Mouse (Mus musculus) heart, postnatal 0 days (tissue): ENCODE measurements around the gene Usp2. TPM values are rescaled to one million over a fixed set of nuclear protein-coding genes. Genes with fewer than 3 reads are reported as not detected.

ENCODE experiments used
- ATAC-seq: fragments of 200-750 bp; cut with Nextera tagmentation; 2 replicates; pipeline ENCODE4 v1.8.0; 2017; ENCODE audit warnings: low read depth, moderate number of reproducible peaks, moderate library complexity; ENCODE audit not compliant: insufficient read depth
- DNase-seq: peaks from one replicate; pipeline ENCODE4 v3.0.0-alpha.2; 2016; ENCODE audit warnings: low spot score
- H3K27ac ChIP-seq: fragments of 300-500 bp; sonication (generic); 2 replicates; pipeline ENCODE4 v1.5.1; 2014; ENCODE audit warnings: low read depth, mild to moderate bottlenecking
- H3K27me3 ChIP-seq: fragments of 300-500 bp; sonication (generic); 2 replicates; pipeline ENCODE4 v1.6.1; 2014; ENCODE audit warnings: low read length, mixed read lengths; ENCODE audit not compliant: control insufficient read depth, insufficient read depth
- H3K36me3 ChIP-seq: fragments of 300-500 bp; sonication (generic); replicated peaks from 2 replicates; pipeline ENCODE4 v1.6.1; 2014; ENCODE audit warnings: low read length, mixed read lengths; ENCODE audit not compliant: control insufficient read depth, insufficient read depth
- H3K4me1 ChIP-seq: fragments of 300-500 bp; sonication (generic); 2 replicates; pipeline ENCODE4 v1.6.1; 2014; ENCODE audit warnings: antibody characterized with exemption; ENCODE audit not compliant: control insufficient read depth, insufficient read depth
- H3K4me2 ChIP-seq: fragments of 300-500 bp; sonication (generic); 2 replicates; pipeline ENCODE4 v1.6.1; 2014; ENCODE audit warnings: low read depth, mild to moderate bottlenecking, low read length, moderate library complexity
- H3K4me3 ChIP-seq: fragments of 300-500 bp; sonication (generic); 2 replicates; pipeline ENCODE4 v1.5.1; 2014; ENCODE audit warnings: low read depth, low read length
- H3K9ac ChIP-seq: fragments of 300-500 bp; sonication (generic); replicated peaks from 2 replicates; pipeline ENCODE4 v1.6.1; 2014; ENCODE audit warnings: low read depth, low read length, mixed read lengths
- H3K9me3 ChIP-seq: fragments of 300-500 bp; sonication (generic); replicated peaks from 2 replicates; pipeline ENCODE4 v1.6.1; 2016; ENCODE audit warnings: low read length; ENCODE audit not compliant: control insufficient read depth
- CTCF ChIP-seq: IDR thresholded peaks from 2 replicates; pipeline ENCODE4 v1.5.1; 2016; ENCODE audit warnings: antibody characterized with exemption, control low read depth, low read depth
- EP300 ChIP-seq: IDR thresholded peaks from 2 replicates; pipeline ENCODE4 v1.6.1; 2016; ENCODE audit warnings: antibody characterized with exemption, low read depth
- WGBS: fragments of 180-500 bp; shearing (Covaris S2); extraction: QIAGEN DNeasy Blood & Tissue Kit; methylation state at CpG from one replicate; pipeline ENCODE4 v1.1.7; 2014; 5-methylcytosine and 5-hydroxymethylcytosine counted together
- polyA plus RNA-seq: library from polyadenylated mRNA; unstranded; fragments of >200 nt; fragmentation: Nextera tagmentation; extraction: Ambion mirVana; gene quantifications from 2 replicates; pipeline ENCODE4 v1.2.1, GENCODE M21; 2015
- total RNA-seq: library from RNA; depleted of rRNA; stranded (reverse); fragments of >200 nt; gene quantifications from 2 replicates; pipeline ENCODE4 v1.2.3, GENCODE M21; 2014; ENCODE audit warnings: low replicate concordance

The Usp2 gene
- total and polyA plus RNA-seq, 2 experiments from 2014 or later, result 48.6 to 121 TPM

DNA sequence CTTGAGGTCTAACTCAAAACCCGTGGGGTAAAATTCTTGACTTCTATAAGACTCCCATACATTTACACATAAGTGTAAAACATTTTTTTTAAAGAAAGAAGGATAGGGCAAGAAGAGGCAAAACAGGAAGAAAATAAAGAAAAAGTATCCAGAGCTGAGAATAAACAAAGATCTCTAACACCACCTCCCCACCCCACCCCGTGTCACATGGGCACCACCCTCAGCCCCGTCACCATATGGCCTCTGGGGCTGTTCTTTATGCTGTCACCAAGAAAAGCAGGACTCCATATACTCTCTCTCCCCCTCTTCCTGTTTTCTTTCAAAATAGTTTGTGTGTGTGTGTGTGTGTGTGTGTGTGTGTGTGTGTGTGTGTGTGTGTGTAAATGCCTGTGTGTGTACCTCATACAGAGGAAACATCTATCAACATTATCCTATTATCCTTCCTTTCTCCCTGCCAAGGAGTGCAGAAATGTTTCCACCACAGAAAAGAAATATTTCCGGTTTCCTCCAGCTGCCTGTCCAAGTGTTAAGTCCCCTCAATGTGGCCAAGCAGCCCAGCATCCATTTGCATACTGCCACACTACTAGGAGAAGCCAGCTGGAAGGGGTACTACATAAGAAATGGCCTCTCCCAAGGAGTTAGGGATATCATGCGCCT is 37.1 kb upstream of the Usp2 start:
- H3K4me2 ChIP-seq, result no peak overlapping the region
- H3K9ac ChIP-seq, result no peak overlapping the region
- no peaks in the 10 kb centered on the region for H3K27me3 ChIP-seq
- peak; percentile 66 for DNase-seq
- H3K4me3 ChIP-seq, result no peak overlapping the region
- TF ChIP-seq CTCF, result no peak
- TF ChIP-seq EP300, result no peak
- peak; percentile 68 for ATAC-seq
- peak overlapping the region; percentile 38 for H3K27ac ChIP-seq
- no peaks in the 10 kb centered on the region; the same call in 1 of the 2 replicates for H3K9me3 ChIP-seq
- H3K4me1 ChIP-seq, result no peaks in the 10 kb centered on the region
- 44% methylated on average over 5 of the region's 5 CpGs for WGBS
- no peaks in the 10 kb centered on the region for H3K36me3 ChIP-seq

DNA sequence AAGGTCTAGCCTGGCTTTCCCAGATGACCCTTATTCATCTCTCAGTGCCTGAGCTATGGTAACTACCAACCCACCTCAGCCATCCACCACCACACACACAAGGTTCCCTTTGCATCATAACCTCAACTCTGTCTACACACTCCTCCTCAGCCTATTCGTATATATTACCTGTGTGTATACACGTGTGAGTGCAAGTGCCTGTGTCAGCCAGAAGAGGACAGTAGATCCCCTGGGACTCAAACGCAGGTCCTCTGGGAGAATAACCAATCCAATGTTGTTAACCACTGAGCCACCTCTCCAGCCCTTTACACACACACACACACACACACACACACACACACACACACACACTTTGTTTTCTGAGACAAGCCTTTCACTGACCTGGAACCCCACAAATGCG is 36.2 kb upstream of the Usp2 start:
- Histone ChIP-seq H3K27me3 (no peaks in the 10 kb centered on the region), H3K4me3 (no peak overlapping the region), H3K9me3 (no peaks in the 10 kb centered on the region), H3K4me2 (no peak overlapping the region), H3K9ac (no peak overlapping the region), H3K36me3 (no peaks in the 10 kb centered on the region), H3K27ac (peak overlapping the region; percentile 38; the same call in 1 of the 2 replicates), H3K4me1 (no peaks in the 10 kb centered on the region)
- 92% methylated on average over 4 of the region's 4 CpGs for WGBS
- TF ChIP-seq CTCF, result no peak
- no peak for TF ChIP-seq EP300
- no peak for ATAC-seq
- no peak for DNase-seq

DNA sequence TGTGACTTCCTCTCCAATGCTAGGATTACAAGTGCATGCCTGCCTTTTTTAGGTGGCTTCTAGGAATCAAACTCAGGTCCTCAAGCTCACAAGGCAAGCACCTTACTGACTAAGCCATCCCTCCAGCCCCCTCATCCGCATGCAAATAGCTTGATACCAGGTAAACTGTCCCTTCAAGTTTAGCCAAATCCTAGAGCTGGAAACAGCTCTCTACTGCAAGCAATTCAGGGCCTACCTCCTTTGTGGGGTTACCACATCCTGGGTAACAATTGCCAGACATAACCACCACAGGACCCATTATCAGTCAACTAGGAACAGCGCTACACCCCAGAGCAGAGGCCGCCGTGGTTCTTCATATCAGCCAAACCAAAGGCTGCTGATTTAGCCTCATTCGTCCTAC is 35.7 kb upstream of the Usp2 start:
- no peaks in the 10 kb centered on the region for H3K36me3 ChIP-seq
- H3K9ac ChIP-seq, result no peak overlapping the region
- H3K27ac ChIP-seq, result no peak overlapping the region; the same call in 1 of the 2 replicates
- H3K27me3 ChIP-seq, result no peaks in the 10 kb centered on the region
- DNase-seq (no peak), ATAC-seq (no peak)
- no peak overlapping the region for H3K4me2 ChIP-seq
- H3K4me3 ChIP-seq, result no peak overlapping the region
- 66% methylated on average over 5 of the region's 5 CpGs for WGBS
- no peaks in the 10 kb centered on the region for H3K4me1 ChIP-seq
- H3K9me3 ChIP-seq, result no peaks in the 10 kb centered on the region
- TF ChIP-seq EP300 (no peak), CTCF (no peak)

DNA sequence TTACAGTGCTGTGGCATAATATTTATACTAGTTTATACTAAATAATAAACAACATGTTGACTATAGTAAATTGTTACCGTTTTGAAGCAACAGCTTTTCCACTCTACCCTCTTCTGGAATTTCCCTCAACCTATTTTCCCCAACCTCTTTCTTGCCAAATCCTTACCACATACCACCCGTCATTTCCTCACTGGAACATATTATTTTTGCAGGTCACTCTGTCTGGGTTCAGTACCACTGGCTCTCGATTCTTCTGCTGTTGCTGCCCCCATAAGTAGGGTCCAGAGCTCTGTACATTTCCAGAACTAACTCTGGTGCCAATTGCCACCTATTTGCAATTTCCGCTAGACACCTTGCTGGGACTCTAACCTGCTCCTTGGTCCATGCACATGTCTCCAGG is 34.9 kb upstream of the Usp2 start:
- Histone ChIP-seq H3K4me2 (no peak overlapping the region), H3K4me3 (no peak overlapping the region), H3K9ac (no peak overlapping the region), H3K9me3 (no peaks in the 10 kb centered on the region), H3K4me1 (no peaks in the 10 kb centered on the region), H3K27ac (no peak overlapping the region), H3K27me3 (no peaks in the 10 kb centered on the region), H3K36me3 (no peaks in the 10 kb centered on the region)
- 61% methylated on average over 4 of the region's 4 CpGs for WGBS
- no peak for DNase-seq
- no peak for ATAC-seq
- TF ChIP-seq CTCF (no peak), EP300 (no peak)

DNA sequence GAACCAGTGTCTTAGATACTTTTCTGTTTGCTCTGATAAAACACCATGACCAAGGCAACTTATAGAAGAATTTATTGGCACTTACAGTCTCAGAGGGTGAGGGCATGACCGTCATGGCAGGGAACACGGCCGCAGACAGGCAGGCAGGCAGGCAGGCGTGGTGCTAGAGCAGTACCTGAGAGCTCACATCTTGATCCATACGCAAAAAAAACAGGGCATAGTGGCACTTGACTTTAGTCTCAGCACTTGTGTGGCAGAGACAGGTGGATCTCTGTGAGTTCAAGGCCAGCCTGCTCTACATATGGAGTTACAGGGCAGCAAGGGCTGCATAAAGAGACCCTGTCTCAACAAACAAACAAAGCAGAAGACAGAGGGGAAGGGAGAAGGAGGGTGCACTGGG is 33.5 kb upstream of the Usp2 start:
- DNase-seq (no peak), ATAC-seq (no peak)
- no peak for TF ChIP-seq CTCF
- no peak for TF ChIP-seq EP300
- Histone ChIP-seq H3K4me2 (no peak overlapping the region), H3K4me1 (no peaks in the 10 kb centered on the region), H3K4me3 (no peak overlapping the region), H3K27ac (no peak overlapping the region), H3K9me3 (no peaks in the 10 kb centered on the region), H3K9ac (no peak overlapping the region), H3K36me3 (no peaks in the 10 kb centered on the region), H3K27me3 (no peaks in the 10 kb centered on the region)
- 86% methylated on average over 5 of the region's 5 CpGs for WGBS
